Mouse (Mus musculus) MEL (cell line): ENCODE results near the gene Fdxacb1. TPM values are rescaled to one million over a fixed set of nuclear protein-coding genes. Genes with fewer than 3 reads are reported as not detected.

Source experiments
- DNase-seq: peaks from one replicate; pipeline ENCODE4 v3.0.0; 2011; ENCODE audit warnings: low read depth, low spot score
- H3K27ac ChIP-seq: 2 replicates; pipeline ENCODE4 v1.5.1; 2012; ENCODE audit warnings: low read depth, mild to moderate bottlenecking, control low read depth, low read length, moderate library complexity; ENCODE audit not compliant: control insufficient read depth
- H3K27me3 ChIP-seq, 2 experiments: fragments of 150-350 bp in 1 of 2; sonication (generic) in 1 of 2; 2 replicates each; pipeline ENCODE4 v1.6.1; 2012; ENCODE audit warnings: low read length in 2 of 2, mild to moderate bottlenecking in 2 of 2, improper control_type of control experiment in 1 of 2, moderate library complexity in 1 of 2; ENCODE audit not compliant: insufficient read depth in 2 of 2, control insufficient read depth in 1 of 2
- H3K36me3 ChIP-seq, 2 experiments: 2 replicates each; pipeline ENCODE4 v1.6.1; 2012 to 2014; ENCODE audit warnings: low read length in 2 of 2, improper control_type of control experiment in 1 of 2, inconsistent platforms in 1 of 2, mild to moderate bottlenecking in 1 of 2; ENCODE audit not compliant: insufficient read depth in 2 of 2, control insufficient read depth in 1 of 2
- H3K4me1 ChIP-seq, 2 experiments: fragments of 150-350 bp in 1 of 2; sonication (generic) in 1 of 2; 2 replicates each; pipeline ENCODE4 v1.6.1; 2012; ENCODE audit warnings: low read length in 2 of 2, improper control_type of control experiment in 1 of 2, mild to moderate bottlenecking in 1 of 2; ENCODE audit not compliant: insufficient read depth in 2 of 2, control insufficient read depth in 1 of 2
- H3K4me3 ChIP-seq, 2 experiments: fragments of 150-350 bp in 1 of 2; sonication (generic) in 1 of 2; 2 replicates each; pipeline ENCODE4 v1.5.1; 2012; ENCODE audit warnings: low read depth in 2 of 2, low read length in 2 of 2, mild to moderate bottlenecking in 2 of 2, moderate library complexity in 2 of 2, control low read depth in 1 of 2, improper control_type of control experiment in 1 of 2; ENCODE audit not compliant: control insufficient read depth in 1 of 2, insufficient read depth in 1 of 2
- H3K79me2 ChIP-seq: 2 replicates; pipeline ENCODE4 v1.6.1; 2012; ENCODE audit warnings: mild to moderate bottlenecking, low read length, moderate library complexity; ENCODE audit not compliant: control insufficient read depth, poor library complexity, insufficient read depth
- H3K9ac ChIP-seq: 2 replicates; pipeline ENCODE4 v1.6.1; 2012; ENCODE audit warnings: low read depth, mild to moderate bottlenecking, control low read depth, low read length, moderate library complexity; ENCODE audit not compliant: control insufficient read depth, poor library complexity, severe bottlenecking
- H3K9me3 ChIP-seq: fragments of 150-350 bp; sonication (generic); replicated peaks from 2 replicates; pipeline ENCODE4 v1.6.1; 2012; ENCODE audit warnings: mild to moderate bottlenecking, low read length, improper control_type of control experiment, moderate library complexity; ENCODE audit not compliant: insufficient read depth
- BHLHE40 ChIP-seq: IDR thresholded peaks from 2 replicates; pipeline ENCODE4 v1.6.1; 2012; ENCODE audit warnings: low read depth, mild to moderate bottlenecking, inconsistent platforms, low read length, improper control_type of control experiment, borderline replicate concordance
- CHD2 ChIP-seq: IDR thresholded peaks from 2 replicates; pipeline ENCODE4 v1.6.1; 2011; ENCODE audit warnings: low read length, improper control_type of control experiment
- E2F4 ChIP-seq: IDR thresholded peaks from 2 replicates; pipeline ENCODE4 v1.6.1; 2011; ENCODE audit warnings: low read depth, low read length, improper control_type of control experiment, borderline replicate concordance
- ETS1 ChIP-seq: IDR thresholded peaks from 2 replicates; pipeline ENCODE4 v1.6.1; 2012; ENCODE audit warnings: low read depth, mild to moderate bottlenecking, inconsistent platforms, low read length, improper control_type of control experiment, moderate library complexity
- GATA1 ChIP-seq: IDR thresholded peaks from 2 replicates; pipeline ENCODE4 v1.6.1; 2011; ENCODE audit warnings: low read depth, low read length, improper control_type of control experiment
- HCFC1 ChIP-seq: IDR thresholded peaks from 2 replicates; pipeline ENCODE4 v1.6.1; 2012; ENCODE audit warnings: low read depth, mild to moderate bottlenecking, inconsistent platforms, low read length, improper control_type of control experiment, moderate library complexity
- JUND ChIP-seq: IDR thresholded peaks from 2 replicates; pipeline ENCODE4 v1.6.1; 2011; ENCODE audit warnings: low read depth, mild to moderate bottlenecking, improper control_type of control experiment, low read length
- KAT2A ChIP-seq: conservative IDR thresholded peaks from 2 replicates; pipeline ENCODE4 v1.6.1; 2012; ENCODE audit warnings: low read depth, low read length, improper control_type of control experiment, inconsistent platforms
- MAFK ChIP-seq: IDR thresholded peaks from 2 replicates; pipeline ENCODE4 v1.6.1; 2011; ENCODE audit warnings: low read depth, mild to moderate bottlenecking, low read length, improper control_type of control experiment, borderline replicate concordance
- MAX ChIP-seq: IDR thresholded peaks from 2 replicates; pipeline ENCODE4 v1.6.1; 2011; ENCODE audit warnings: low read length, improper control_type of control experiment
- MEF2A ChIP-seq: IDR thresholded peaks from 2 replicates; pipeline ENCODE4 v1.6.1; 2014; ENCODE audit warnings: low read depth, mild to moderate bottlenecking, inconsistent platforms, low read length, improper control_type of control experiment; ENCODE audit not compliant: poor library complexity, insufficient replicate concordance, severe bottlenecking; ENCODE audit errors: extremely low read depth
- NRF1 ChIP-seq: IDR thresholded peaks from 2 replicates; pipeline ENCODE4 v1.6.1; 2014; ENCODE audit warnings: low read depth, mild to moderate bottlenecking, inconsistent platforms, low read length, improper control_type of control experiment, moderate library complexity; ENCODE audit not compliant: poor library complexity, insufficient read depth, severe bottlenecking
- POLR2AphosphoS5 ChIP-seq: IDR thresholded peaks from 2 replicates; pipeline ENCODE4 v1.6.1; 2012; ENCODE audit warnings: low read depth, borderline replicate concordance, mild to moderate bottlenecking, inconsistent platforms, low read length, moderate library complexity, mixed read lengths
- RAD21 ChIP-seq: IDR thresholded peaks from 2 replicates; pipeline ENCODE4 v1.6.1; 2011; ENCODE audit warnings: mild to moderate bottlenecking, low read depth, low read length, improper control_type of control experiment
- RCOR1 ChIP-seq: IDR thresholded peaks from 2 replicates; pipeline ENCODE4 v1.6.1; 2012; ENCODE audit warnings: low read depth, mild to moderate bottlenecking, inconsistent platforms, low read length, improper control_type of control experiment
- SMC3 ChIP-seq: IDR thresholded peaks from 2 replicates; pipeline ENCODE4 v1.6.1; 2011; ENCODE audit warnings: low read depth, low read length, improper control_type of control experiment
- TAL1 ChIP-seq: IDR thresholded peaks from 2 replicates; pipeline ENCODE4 v1.6.1; 2012; ENCODE audit warnings: mild to moderate bottlenecking, inconsistent platforms, low read length, moderate library complexity, mixed read lengths
- TCF12 ChIP-seq: IDR thresholded peaks from 2 replicates; pipeline ENCODE4 v1.6.1; 2014; ENCODE audit warnings: low read depth, mild to moderate bottlenecking, inconsistent platforms, low read length, improper control_type of control experiment, moderate library complexity
- polyA plus RNA-seq, 2 experiments: library from polyadenylated mRNA; stranded (reverse) in 1 of 2; unstranded in 1 of 2; fragments of >175 nt in 1 of 2; fragments of >200 nt in 1 of 2; gene quantifications; 2 replicates each; pipeline versions ENCODE4 v1.2.1 to v1.2.4; 2012; ENCODE audit warnings: low replicate concordance in 2 of 2, low read depth in 1 of 2; ENCODE audit not compliant: insufficient read length in 2 of 2, insufficient read depth in 1 of 2, missing spikeins in 1 of 2
- total RNA-seq: library from RNA; depleted of rRNA; stranded (reverse); fragments of 300-350 nt; gene quantifications from 2 replicates; pipeline ENCODE4 v1.2.3, GENCODE M21; 2012

The Fdxacb1 gene
- total and polyA plus RNA-seq, 3 experiments: 6.5 to 9.7 TPM; not detected in 1

- H3K36me3 ChIP-seq: no peaks in the 10 kb centered on the region
- H3K27ac ChIP-seq: no peak within 1 kb of the TSS
- no peak for DNase-seq
- TF ChIP-seq TCF12 (no peak), GATA1 (no peak), MAX (no peak), MEF2A (no peak), JUND (no peak), POLR2AphosphoS5 (no peak), MAFK (no peak), BHLHE40 (no peak), NRF1 (no peak), E2F4 (no peak), TAL1 (no peak), RAD21 (no peak), RCOR1 (no peak), ETS1 (no peak), HCFC1 (no peak), KAT2A (no peak), CHD2 (no peak), SMC3 (no peak)
- TF ChIP-seq, all 39 proteins: peak for 0
- H3K9ac ChIP-seq: no peak within 1 kb of the TSS
- H3K9me3 ChIP-seq: no peaks in the 10 kb centered on the region
- H3K27me3 ChIP-seq: peaks cover 3 to 8% of the 10 kb centered on the region in 2 experiments
- no peaks in the 10 kb centered on the region for H3K79me2 ChIP-seq
- H3K4me3 ChIP-seq: no peak within 1 kb of the TSS
- no peaks in the 10 kb centered on the region for H3K4me1 ChIP-seq
These were observed 15.9 kb upstream of the Fdxacb1 start, which contains the start of gene Hspb2 for GRCm38 (mm10) chr9:50752054-50752602. Hspb2 (minus strand) TSS chr9:50752354.

GRCm38 (mm10) chr9:50752784-50753615, 15.0 kb upstream of the Fdxacb1 start:
- H3K4me3 ChIP-seq: no peak overlapping the region
- no peaks in the 10 kb centered on the region for H3K79me2 ChIP-seq
- H3K9me3 ChIP-seq: no peaks in the 10 kb centered on the region
- H3K27ac ChIP-seq: no peak overlapping the region
- peaks cover 3 to 7% of the 10 kb centered on the region in 2 experiments for H3K27me3 ChIP-seq
- no peaks in the 10 kb centered on the region for H3K36me3 ChIP-seq
- no peak for DNase-seq
- no peaks in the 10 kb centered on the region for H3K4me1 ChIP-seq
- TF ChIP-seq TAL1 (no peak), BHLHE40 (no peak)
- H3K9ac ChIP-seq: no peak overlapping the region
